Mouse (Mus musculus) spleen, adult 2 months (tissue): ENCODE results near the gene Gh.

Experiments
- CTCF ChIP-seq: fragments of 200-500 bp; IDR thresholded peaks from 2 replicates; pipeline ENCODE4 v1.5.1; 2011; ENCODE audit warnings: mild to moderate bottlenecking, inconsistent platforms; ENCODE audit not compliant: insufficient read depth, insufficient read length, insufficient replicate concordance; ENCODE audit errors: extremely low read depth
- POLR2A ChIP-seq: fragments of 200-500 bp; IDR thresholded peaks from 2 replicates; pipeline ENCODE4 v1.6.1; 2011; ENCODE audit warnings: low read depth, low read length, inconsistent platforms

- TF ChIP-seq CTCF, result no peak
- peak; percentile 63 for TF ChIP-seq POLR2A
Measured at GRCm38 (mm10) chr11:106255685-106256451, 45.8 kb downstream of the Gh start, which contains the start of the genes Ftsj3 and Psmc5.
